Mouse (Mus musculus) ES-Bruce4 (cell line): Measurements from ENCODE around the gene Ntng2. TPM values are rescaled to one million over a fixed set of nuclear protein-coding genes. Genes with fewer than 3 reads are reported as not detected.
A peak's percentile ranks its signal among the peaks of the same experiment; 100 is the strongest.

Experiments used
- H3K27ac ChIP-seq: 2 replicates; pipeline ENCODE4 v1.5.1; 2012; ENCODE audit warnings: low read length, inconsistent platforms; ENCODE audit not compliant: insufficient read depth
- H3K27me3 ChIP-seq: 2 replicates; pipeline ENCODE4 v1.6.1; 2012; ENCODE audit warnings: mild to moderate bottlenecking, low read length, inconsistent platforms; ENCODE audit not compliant: control insufficient read depth, poor library complexity, insufficient read depth, severe bottlenecking
- H3K36me3 ChIP-seq: 2 replicates; pipeline ENCODE4 v1.6.1; 2012; ENCODE audit warnings: inconsistent platforms, mild to moderate bottlenecking, low read length, moderate library complexity; ENCODE audit not compliant: control insufficient read depth, poor library complexity, insufficient read depth, severe bottlenecking
- H3K4me1 ChIP-seq: one replicate; pipeline ENCODE4 v1.8.1; 2011; ENCODE audit warnings: low read length; ENCODE audit not compliant: control insufficient read depth, insufficient read depth
- H3K4me3 ChIP-seq: 2 replicates; pipeline ENCODE4 v1.5.1; 2011; ENCODE audit warnings: low read depth, mild to moderate bottlenecking, low read length
- H3K9ac ChIP-seq: 2 replicates; pipeline ENCODE4 v1.6.1; 2012; ENCODE audit warnings: low read depth, mild to moderate bottlenecking, inconsistent platforms; ENCODE audit not compliant: poor library complexity, severe bottlenecking
- H3K9me3 ChIP-seq: replicated peaks from 2 replicates; pipeline ENCODE4 v1.6.1; 2012; ENCODE audit warnings: mild to moderate bottlenecking, low read length, inconsistent platforms; ENCODE audit not compliant: control insufficient read depth, poor library complexity, insufficient read depth, severe bottlenecking
- CTCF ChIP-seq: IDR thresholded peaks from one replicate; pipeline ENCODE4 v1.8.1; 2011; ENCODE audit warnings: low read depth, low read length
- EP300 ChIP-seq: IDR thresholded peaks from 2 replicates; pipeline ENCODE4 v1.6.1; 2011; ENCODE audit warnings: low read depth, low read length; ENCODE audit not compliant: insufficient read depth
- POLR2A ChIP-seq: IDR thresholded peaks from one replicate; pipeline ENCODE4 v1.8.1; 2011; ENCODE audit warnings: low read length; ENCODE audit not compliant: insufficient read depth
- polyA plus RNA-seq: library from polyadenylated mRNA; stranded (reverse); fragments of >200 nt; gene quantifications from 2 replicates; pipeline ENCODE4 v1.2.4, GENCODE M21; 2011; ENCODE audit warnings: low read depth; ENCODE audit not compliant: missing spikeins, insufficient read depth, insufficient read length

Ntng2 gene
- 0.30 TPM in 1 of 2 replicates, not detected in the other for polyA plus RNA-seq

DNA sequence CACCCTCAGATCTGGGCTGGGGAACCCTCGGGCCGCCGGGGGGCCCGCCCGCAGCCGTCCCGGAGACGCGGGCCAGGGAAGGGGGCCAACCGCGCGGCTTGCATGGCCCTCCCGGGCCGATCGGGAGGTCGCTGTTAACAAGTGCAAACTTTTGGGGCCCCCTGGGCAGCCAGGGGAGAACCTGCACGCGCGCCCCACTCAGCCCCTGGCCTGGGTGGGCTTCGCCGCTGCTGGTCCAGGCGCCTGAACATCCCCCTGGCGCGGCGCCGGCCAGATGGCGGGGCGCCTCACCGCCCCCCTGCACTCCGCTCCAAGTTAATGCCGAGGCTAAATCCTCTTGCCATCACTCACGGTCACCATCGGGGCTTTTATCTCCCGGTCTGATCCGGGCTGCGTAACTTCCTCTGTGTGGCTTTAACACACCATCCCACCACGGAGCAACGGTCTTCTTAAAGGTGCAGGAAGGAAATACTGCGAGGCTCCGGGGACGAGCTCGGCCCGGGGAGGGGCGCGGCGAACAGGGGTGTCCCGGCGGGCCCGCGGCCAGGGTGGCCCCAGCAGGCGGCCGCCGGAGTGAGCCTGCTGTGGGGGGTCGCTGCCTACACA lies at the start of gene Ntng2:
TSS of gene Ntng2 (minus strand) at position 407 of the 606 bp plus-strand sequence.
- Histone ChIP-seq H3K27ac (no peak within 1 kb of the TSS), H3K4me1 (no peaks in the 10 kb centered on the region), H3K4me3 (peak within 1 kb of the TSS; percentile 31), H3K9ac (peak within 1 kb of the TSS; percentile 69), H3K27me3 (peaks cover 37% of the 10 kb centered on the region), H3K36me3 (no peaks in the 10 kb centered on the region), H3K9me3 (no peaks in the 10 kb centered on the region)
- TF ChIP-seq CTCF: no peak

DNA sequence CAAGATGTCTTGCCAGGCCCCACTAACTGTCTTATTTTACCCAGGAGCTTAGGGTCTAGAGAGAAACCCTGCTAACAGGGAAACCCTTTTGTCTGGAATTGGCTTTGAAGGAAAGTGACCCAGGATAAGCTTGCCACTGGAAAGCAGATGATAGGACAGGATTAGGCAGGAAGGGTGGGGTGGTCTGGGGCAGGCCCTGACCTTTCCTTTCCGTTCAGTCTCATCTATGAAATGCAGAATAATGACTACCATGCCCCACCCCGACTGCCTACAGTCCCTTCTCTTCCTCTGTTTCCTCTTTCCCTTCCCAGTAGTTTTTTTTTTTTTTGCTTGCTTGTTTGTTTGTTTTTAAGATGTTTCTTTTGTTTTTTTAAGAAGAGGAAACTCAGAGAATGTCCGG lies 42.8 kb upstream of the Ntng2 start:
- Histone ChIP-seq H3K36me3 (no peaks in the 10 kb centered on the region), H3K4me3 (no peak overlapping the region), H3K9ac (no peak overlapping the region), H3K4me1 (no peaks in the 10 kb centered on the region), H3K27ac (no peak overlapping the region), H3K9me3 (peaks cover 5% of the 10 kb centered on the region), H3K27me3 (no peaks in the 10 kb centered on the region)
- TF ChIP-seq EP300: no peak
- TF ChIP-seq CTCF: no peak
- no peak for TF ChIP-seq POLR2A

DNA sequence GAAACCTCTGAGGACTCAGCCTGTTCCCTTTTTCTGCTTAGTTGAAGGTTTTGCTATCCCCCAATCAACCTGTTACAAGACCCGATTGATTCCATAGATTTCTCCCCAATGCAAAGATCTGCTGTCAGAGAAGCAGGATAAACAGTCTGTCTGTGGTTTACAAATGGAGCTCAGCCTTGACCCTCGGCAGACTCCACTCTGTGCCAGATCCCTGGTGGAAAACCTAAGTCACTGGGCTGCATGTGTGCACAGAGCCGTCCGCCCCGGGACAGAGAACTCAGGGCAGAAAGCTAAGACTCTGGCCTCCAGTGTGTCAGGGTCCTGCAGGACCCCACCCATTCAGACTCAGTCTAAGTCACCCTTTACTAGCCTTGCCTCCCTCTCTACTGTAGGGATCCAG lies 34.8 kb upstream of the Ntng2 start:
- Histone ChIP-seq H3K36me3 (no peaks in the 10 kb centered on the region), H3K9ac (no peak overlapping the region), H3K27me3 (no peaks in the 10 kb centered on the region), H3K4me1 (no peaks in the 10 kb centered on the region), H3K9me3 (no peaks in the 10 kb centered on the region), H3K4me3 (no peak overlapping the region), H3K27ac (no peak overlapping the region)
- TF ChIP-seq POLR2A (no peak), EP300 (no peak), CTCF (no peak)

DNA sequence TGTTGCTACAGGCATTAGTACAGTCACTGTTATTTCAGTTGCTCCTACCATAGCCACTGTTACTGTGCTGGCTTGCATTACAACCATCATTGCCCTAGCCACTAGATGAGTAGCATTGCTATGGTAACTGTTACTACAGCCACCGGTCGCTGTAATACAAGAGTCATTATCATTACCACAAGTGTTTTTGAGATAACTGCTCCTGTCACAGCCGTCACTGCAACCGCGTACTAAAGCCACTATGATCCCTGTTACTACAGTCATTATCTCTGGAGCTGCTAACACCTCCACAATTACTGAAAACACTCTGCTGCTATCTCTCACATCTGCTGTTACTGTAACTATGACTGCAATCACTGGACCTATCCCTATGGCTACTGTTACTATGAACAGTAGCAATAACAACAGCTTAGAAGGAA lies 24.9 kb upstream of the Ntng2 start:
- no peaks in the 10 kb centered on the region for H3K36me3 ChIP-seq
- H3K9ac ChIP-seq: no peak overlapping the region
- no peaks in the 10 kb centered on the region for H3K4me1 ChIP-seq
- no peak overlapping the region for H3K27ac ChIP-seq
- H3K4me3 ChIP-seq: no peak overlapping the region
- TF ChIP-seq POLR2A (no peak), EP300 (no peak), CTCF (no peak)
- H3K27me3 ChIP-seq: no peaks in the 10 kb centered on the region
- no peaks in the 10 kb centered on the region for H3K9me3 ChIP-seq

DNA sequence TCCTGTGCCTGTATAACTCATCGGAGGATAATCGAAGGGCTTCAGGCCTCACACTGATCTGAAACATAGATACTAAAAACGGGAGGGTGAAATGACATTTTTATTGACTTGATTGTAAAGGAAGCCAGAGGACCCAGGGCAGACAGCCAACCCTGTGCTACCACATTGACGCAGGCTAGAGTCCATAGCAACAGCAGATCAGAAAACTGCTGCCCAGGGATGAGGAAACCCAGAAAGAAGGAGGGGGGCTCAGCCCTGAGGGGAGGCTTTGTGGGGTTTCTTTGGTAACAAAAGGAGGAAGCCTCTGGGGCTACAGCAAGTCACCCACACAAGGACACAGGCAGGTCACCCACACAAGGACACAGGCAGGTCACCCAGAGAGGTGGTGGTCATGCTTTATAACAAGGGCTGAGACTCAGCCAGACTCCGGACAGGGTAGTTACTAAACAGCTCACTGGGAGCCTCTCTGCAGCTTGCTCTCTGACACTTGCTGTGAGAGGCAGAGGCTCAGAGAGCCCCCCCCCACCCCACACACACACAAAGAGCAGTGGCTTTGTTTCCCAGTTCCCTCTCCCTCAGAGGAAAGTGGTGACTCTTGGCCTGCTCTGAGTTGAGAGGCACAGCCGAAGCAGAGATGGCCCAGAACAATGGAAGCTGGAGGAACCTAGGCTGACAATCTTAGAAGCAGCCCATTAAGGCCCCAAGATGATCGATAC lies 19.2 kb upstream of the Ntng2 start:
- no peaks in the 10 kb centered on the region for H3K36me3 ChIP-seq
- TF ChIP-seq POLR2A: no peak
- TF ChIP-seq EP300: no peak
- no peak for TF ChIP-seq CTCF
- no peak overlapping the region for H3K9ac ChIP-seq
- H3K4me1 ChIP-seq: no peaks in the 10 kb centered on the region
- no peak overlapping the region for H3K4me3 ChIP-seq
- no peaks in the 10 kb centered on the region for H3K9me3 ChIP-seq
- H3K27me3 ChIP-seq: no peaks in the 10 kb centered on the region
- no peak overlapping the region for H3K27ac ChIP-seq

DNA sequence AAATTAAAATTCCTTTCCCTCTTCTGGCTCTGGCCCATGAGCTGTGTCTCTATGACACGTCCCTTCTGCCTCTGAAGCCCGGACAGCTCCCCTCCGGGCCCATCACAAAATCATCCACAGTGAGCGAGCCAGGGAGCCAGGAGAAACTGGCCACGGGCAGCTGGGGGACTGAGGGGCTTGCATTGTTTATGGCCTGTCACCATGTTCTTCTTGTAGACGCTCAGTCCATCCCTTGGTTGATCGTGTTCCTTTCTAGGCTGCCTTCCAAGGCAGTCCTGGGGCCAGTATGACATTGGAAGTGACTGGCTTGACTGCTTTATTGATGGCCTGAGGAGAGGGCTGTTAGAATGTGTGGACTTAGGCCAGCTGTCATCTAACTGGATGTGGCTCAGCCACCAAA lies 18.3 kb upstream of the Ntng2 start:
- Histone ChIP-seq H3K4me3 (no peak overlapping the region), H3K9me3 (no peaks in the 10 kb centered on the region), H3K9ac (no peak overlapping the region), H3K4me1 (no peaks in the 10 kb centered on the region), H3K36me3 (no peaks in the 10 kb centered on the region), H3K27me3 (no peaks in the 10 kb centered on the region), H3K27ac (no peak overlapping the region)
- TF ChIP-seq CTCF (no peak), EP300 (no peak), POLR2A (no peak)
